Mouse (Mus musculus): ENCODE results near the gene Nxph1. TPM values are rescaled to one million over a fixed set of nuclear protein-coding genes. Genes with fewer than 3 reads are reported as not detected.

Gene Nxph1
- total RNA-seq (2021) = 0.56 and 1.5 TPM in 2 replicates
- long read RNA-seq, experiment 1 = 0 reads
- long read RNA-seq, experiment 2 = 0 reads

DNA sequence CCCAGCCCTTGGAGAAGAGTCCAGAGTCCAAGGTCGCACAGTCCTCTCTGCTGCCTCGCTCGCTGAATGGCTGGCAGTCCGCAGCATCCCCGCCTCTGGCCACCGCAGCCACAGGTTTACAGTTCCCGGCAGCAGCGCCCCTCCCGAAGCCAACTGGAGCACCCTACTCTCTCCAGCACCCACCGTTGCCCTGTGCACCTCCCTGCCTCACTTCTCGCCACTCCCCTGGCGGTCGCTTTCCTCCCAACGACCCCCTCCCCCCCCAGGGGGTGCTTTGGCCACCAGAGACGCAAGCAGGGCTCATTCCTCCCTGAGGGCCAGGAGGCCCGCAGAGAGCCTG is at the start of gene Nxph1:
Gene Nxph1, plus strand, starts transcription at position 301 of the 340 bp plus-strand sequence.
- peak; percentile 4 for DNase-seq

GRCm38 (mm10) chr6:8900021-8900728 is 48.1 kb upstream of the Nxph1 start:
- no peak for DNase-seq

GRCm38 (mm10) chr6:8900729-8901122 is 47.5 kb upstream of the Nxph1 start:
- no peak for DNase-seq

DNA sequence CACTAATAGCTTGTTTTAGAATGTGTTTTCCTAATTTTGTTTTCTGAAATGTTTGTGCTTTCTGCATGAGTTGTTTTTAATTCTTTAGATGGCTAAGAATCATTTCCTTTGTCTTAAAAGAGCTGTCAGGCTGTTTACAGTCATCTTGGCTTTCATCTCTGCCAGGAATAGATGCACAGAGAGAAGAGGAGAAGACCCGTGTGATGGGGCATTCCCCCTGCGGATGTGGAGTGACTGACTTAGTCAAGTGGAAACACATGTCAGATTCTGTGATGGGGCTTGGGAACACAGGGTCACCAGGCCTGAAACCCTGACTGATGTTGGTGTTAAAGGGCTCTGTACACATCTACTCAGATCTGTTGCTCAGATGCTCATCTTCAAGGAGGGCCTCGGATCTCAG is 40.3 kb upstream of the Nxph1 start:
- no peak for DNase-seq

- DNase-seq = no peak
These were observed 34.8 kb upstream of the Nxph1 start for GRCm38 (mm10) chr6:8913404-8913803.

DNA sequence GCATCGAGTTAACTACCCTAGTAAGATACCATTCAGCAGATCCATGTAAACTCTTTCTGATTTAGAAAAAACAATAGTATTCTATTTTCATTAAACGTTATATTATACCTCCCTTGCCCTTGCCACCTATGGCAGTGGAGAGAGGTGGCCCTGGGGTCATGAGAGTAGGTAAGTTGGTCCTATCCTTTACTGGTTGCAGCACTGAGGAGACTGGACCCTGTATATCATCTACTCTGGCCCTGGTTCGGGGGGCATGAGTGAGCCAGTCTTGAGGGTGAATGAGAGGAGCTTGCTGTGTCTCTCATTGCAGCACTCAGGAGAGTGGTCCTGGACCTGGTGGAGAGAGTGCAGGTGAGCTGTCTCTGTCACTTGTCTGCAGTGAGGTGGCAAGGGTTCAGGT is 33.5 kb upstream of the Nxph1 start:
- no peak for DNase-seq

DNA sequence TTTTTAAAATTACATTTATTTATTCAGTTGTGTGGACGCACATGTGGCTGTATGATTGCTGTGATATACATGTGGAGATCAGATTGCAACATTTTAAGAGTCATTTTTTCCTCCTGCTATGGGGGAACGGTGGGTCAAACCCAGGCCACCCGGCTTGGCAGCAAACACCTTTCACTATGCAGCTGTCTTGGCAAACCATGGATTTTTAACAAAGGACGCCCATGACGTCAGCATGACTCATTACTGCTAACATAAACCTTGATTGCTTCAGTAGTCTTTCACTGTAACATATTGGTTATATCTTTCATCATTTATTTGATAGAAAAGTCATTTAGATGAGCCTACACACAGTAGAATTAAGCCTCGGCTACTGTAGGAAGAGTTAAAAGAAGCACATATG is 23.8 kb upstream of the Nxph1 start:
- peak; percentile 12 for DNase-seq

- no peak for DNase-seq
These were observed 13.0 kb upstream of the Nxph1 start for GRCm38 (mm10) chr6:8935241-8935640.

GRCm38 (mm10) chr6:8935705-8936104 is 12.5 kb upstream of the Nxph1 start:
- peak; percentile 65 for DNase-seq

DNA sequence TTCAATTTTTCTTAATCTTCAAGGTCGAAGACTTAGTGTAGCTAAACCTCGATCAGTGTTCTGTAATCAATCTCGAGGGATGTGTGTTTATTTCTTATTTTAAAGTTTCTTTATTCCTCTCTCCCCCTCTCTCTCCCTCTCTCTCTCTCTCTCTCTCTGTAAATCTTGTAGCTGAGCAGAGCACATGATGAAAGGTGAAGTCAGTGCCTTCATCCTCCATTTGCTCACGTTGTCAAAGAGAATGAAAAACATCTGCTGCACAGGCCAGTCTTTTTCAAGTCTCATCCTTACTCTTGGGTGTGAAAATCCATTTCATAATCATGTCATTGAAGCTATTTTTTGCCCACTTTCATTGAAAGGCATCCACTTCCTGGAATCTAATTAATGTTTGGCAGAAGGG is 12.1 kb upstream of the Nxph1 start:
- DNase-seq = no peak

GRCm38 (mm10) chr6:8948471-8949411 is 510 bp downstream of the Nxph1 start:
- DNase-seq = peak; percentile 89

- DNase-seq = peak; percentile 42
These were observed 1.5 kb downstream of the Nxph1 start for GRCm38 (mm10) chr6:8949665-8950201.

DNA sequence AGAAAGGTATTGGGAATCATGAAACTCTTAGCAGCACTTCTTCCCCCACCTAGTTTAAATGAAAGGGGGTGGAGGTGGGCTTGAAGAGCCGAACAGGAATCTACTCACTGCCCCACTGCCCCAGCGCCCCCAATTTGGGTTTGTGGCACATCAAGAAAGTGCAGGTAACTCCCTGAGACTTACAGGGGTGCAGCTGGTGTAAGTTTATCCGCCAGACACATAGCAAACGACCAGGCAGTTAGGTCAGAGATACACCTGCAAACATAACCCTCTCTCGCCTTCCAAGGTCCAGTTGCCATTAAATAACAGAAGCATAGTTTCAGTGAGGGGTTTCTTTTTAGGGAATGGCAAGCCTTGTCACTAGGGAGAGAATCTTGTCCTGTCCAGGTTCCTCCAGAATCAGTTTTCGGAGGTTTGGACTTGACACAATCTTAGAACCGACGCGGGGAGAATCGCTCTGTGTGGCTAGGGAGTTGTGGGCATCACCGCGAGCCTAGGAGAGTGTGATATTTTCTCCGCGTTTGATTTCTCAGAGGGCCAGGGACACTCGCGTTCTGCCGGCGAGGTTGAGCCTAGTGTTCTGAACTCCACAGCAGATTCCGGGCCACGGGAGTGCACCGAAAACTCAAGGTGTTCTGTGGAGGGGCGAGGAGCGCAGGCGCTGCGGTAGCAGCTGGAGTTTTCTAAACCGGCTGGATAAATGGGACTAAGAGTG is 2.5 kb downstream of the Nxph1 start:
- peak; percentile 3 for DNase-seq

- peak; percentile 63 for DNase-seq
These were observed 3.1 kb downstream of the Nxph1 start for GRCm38 (mm10) chr6:8951326-8951695.

GRCm38 (mm10) chr6:8951884-8952590 is 3.8 kb downstream of the Nxph1 start:
- DNase-seq = no peak

GRCm38 (mm10) chr6:8955817-8956529 is 7.7 kb downstream of the Nxph1 start:
- DNase-seq = no peak

DNA sequence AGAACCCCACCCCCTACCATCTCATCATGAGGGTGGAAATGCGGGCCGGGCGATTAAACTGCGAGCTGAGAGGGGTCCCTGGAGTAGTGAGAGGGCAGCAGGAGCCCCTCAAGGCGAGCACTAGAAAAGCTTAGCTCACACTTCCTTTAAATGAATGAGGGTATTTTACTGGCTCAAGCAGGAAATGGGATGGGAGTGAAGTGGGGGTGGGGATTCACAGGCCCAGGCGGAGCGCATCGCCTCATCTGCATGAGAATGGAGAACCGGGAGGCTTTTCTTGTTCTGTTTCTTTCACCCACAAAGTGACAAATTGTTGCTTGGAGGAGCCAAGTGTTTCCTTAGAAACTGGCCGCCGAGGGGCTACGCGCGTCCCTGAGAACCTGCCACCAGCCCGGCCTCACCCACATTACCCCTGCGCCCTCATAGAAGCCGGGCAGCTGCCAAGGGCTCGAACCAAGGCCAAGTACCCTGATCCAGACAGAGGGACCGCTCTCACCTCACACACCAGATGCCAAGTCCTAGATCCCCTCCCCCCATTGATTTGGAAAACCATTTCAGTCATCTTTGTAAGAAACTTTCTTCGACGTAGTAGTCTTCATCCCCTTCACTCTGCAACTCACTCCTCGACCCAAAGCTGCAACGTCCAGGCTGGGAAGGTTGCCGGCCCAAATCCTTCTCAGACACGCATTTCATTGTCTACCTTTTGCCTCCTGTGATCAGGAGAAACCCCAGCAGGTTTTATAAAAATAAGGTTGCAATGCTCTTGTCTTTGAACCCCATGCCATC is 8.7 kb downstream of the Nxph1 start:
- DNase-seq = no peak

- peak; percentile 78 for DNase-seq
These were observed 9.3 kb downstream of the Nxph1 start for GRCm38 (mm10) chr6:8957529-8957887.

- DNase-seq = peak; percentile 64
These were observed 10.1 kb downstream of the Nxph1 start for GRCm38 (mm10) chr6:8958081-8958919.

All from adrenal gland, postnatal 14 days (tissue).